Mouse (Mus musculus): Measurements from ENCODE around the gene Kpna2. TPM values are rescaled to one million over a fixed set of nuclear protein-coding genes. Genes with fewer than 3 reads are reported as not detected.

The Kpna2 gene
- polyA plus RNA-seq, 1 experiment from 2014 or later = 137 TPM

DNA sequence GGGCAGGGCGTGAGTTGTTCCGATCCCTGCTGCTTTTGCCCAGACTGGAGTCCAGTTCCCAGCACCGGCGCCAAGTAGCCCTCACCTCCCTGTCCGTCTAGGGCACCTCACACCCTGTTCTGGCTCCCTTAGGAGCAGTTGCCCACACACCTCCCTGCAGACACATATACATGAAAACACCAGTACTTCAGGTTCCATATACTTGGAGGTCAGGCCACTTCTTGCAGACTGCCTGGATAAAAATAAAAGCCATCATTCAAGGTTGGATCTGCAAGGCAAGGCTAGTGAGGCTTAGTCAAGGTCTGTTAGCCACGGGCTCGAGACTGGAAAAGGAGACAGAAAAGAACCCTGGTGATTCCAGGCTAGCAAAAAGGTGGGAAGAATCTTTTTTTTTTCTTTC is 32.3 kb upstream of the Kpna2 start:
- Histone ChIP-seq H3K27me3 (ENCODE audit: control insufficient read depth, insufficient read depth, low read depth, low read length) (no peaks in the 10 kb centered on the region), H3K4me1 (ENCODE audit: control insufficient read depth, insufficient read depth, low read length) (peaks cover 5% of the 10 kb centered on the region; the same call in 1 of the 2 replicates), H3K36me3 (ENCODE audit: control insufficient read depth, insufficient read depth, low read length) (no peaks in the 10 kb centered on the region), H3K4me2 (ENCODE audit: low read length) (no peak overlapping the region), H3K27ac (ENCODE audit: low read length) (no peak overlapping the region), H3K4me3 (ENCODE audit: low read depth, low read length) (no peak overlapping the region), H3K9me3 (replicated peaks; ENCODE audit: control insufficient read depth, low read length, poor library complexity, severe bottlenecking) (no peaks in the 10 kb centered on the region), H3K9ac (ENCODE audit: low read depth, low read length) (no peak overlapping the region)
- 14% methylated on average over 7 of the region's 7 CpGs for WGBS
- ATAC-seq = no peak

DNA sequence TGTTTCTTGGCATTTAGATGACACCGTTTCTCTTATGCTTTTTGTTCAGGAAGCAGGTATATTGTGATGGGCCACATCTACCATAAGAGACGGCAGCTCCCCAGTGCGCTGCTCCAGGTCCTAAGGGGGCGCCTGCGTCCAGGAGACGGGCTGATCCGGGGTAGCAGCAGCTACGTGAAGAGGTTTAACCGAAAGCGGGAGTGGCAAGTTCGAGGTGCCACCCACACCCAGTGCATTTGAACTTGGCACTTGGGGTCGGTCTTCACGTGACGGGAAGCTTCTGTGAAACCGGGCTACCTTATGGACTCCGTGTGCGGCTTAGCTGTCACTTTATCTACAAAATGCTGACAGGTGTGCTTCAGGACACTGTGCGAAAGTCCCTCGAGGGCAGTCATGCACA is 30.2 kb upstream of the Kpna2 start:
- no peaks in the 10 kb centered on the region for H3K9me3 ChIP-seq (replicated peaks; ENCODE audit: control insufficient read depth, low read length, poor library complexity, severe bottlenecking)
- H3K4me1 ChIP-seq (ENCODE audit: control insufficient read depth, insufficient read depth, low read length) = peaks cover 21% of the 10 kb centered on the region
- H3K4me3 ChIP-seq (ENCODE audit: low read depth, low read length) = no peak overlapping the region
- no peak for ATAC-seq
- H3K4me2 ChIP-seq (ENCODE audit: low read length) = no peak overlapping the region
- H3K36me3 ChIP-seq (ENCODE audit: control insufficient read depth, insufficient read depth, low read length) = no peaks in the 10 kb centered on the region
- 57% methylated on average over 19 of the region's 19 CpGs for WGBS
- H3K27ac ChIP-seq (ENCODE audit: low read length) = no peak overlapping the region
- H3K27me3 ChIP-seq (ENCODE audit: control insufficient read depth, insufficient read depth, low read depth, low read length) = no peaks in the 10 kb centered on the region
- no peak overlapping the region for H3K9ac ChIP-seq (ENCODE audit: low read depth, low read length)

DNA sequence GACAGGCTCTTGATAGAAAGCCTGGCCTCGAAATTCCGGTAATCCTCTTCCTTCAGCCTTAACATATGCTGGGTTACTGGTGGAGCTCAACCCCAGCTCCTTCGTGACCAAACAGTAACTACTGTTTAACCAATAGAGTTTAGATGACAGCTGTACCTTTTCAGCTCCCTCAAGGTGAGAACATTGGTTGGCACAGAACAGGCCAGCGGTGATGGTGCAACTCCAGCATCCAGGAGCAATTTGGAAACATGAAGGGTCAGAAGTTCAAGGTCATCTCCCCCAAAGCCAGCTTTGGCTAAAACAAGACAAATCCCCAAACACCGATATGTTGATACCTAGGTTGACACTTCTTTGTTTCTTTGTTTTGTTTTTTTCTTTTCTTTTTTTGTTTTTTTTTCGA is 29.4 kb upstream of the Kpna2 start:
- Histone ChIP-seq H3K4me3 (ENCODE audit: low read depth, low read length) (peak overlapping the region; percentile 57), H3K27ac (ENCODE audit: low read length) (peak overlapping the region; percentile 86), H3K4me2 (ENCODE audit: low read length) (peak overlapping the region; percentile 85), H3K27me3 (ENCODE audit: control insufficient read depth, insufficient read depth, low read depth, low read length) (no peaks in the 10 kb centered on the region), H3K9ac (ENCODE audit: low read depth, low read length) (peak overlapping the region; percentile 73), H3K36me3 (ENCODE audit: control insufficient read depth, insufficient read depth, low read length) (no peaks in the 10 kb centered on the region), H3K9me3 (replicated peaks; ENCODE audit: control insufficient read depth, low read length, poor library complexity, severe bottlenecking) (no peaks in the 10 kb centered on the region), H3K4me1 (ENCODE audit: control insufficient read depth, insufficient read depth, low read length) (peaks cover 22% of the 10 kb centered on the region)
- 66% methylated on average over 6 of the region's 6 CpGs for WGBS
- no peak for ATAC-seq

DNA sequence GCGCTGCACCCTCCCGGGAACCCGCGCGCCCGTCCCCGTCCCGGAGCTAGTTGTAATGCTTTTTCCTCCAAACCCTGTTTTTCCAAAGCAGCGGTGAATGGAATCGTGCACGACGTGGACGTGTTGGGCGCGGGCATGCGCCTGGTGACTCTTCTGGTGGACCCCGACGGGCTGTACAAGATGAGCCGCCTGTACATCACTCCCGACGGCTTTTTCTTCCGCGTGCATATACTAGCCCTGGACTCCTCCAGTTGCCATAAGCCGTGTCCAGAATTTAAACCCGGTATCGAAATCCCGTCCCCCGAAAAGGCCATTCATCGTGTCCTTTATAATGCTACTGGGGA is 28.9 kb upstream of the Kpna2 start:
- Histone ChIP-seq H3K27me3 (ENCODE audit: control insufficient read depth, insufficient read depth, low read depth, low read length) (no peaks in the 10 kb centered on the region), H3K9ac (ENCODE audit: low read depth, low read length) (peak overlapping the region; percentile 73), H3K4me1 (ENCODE audit: control insufficient read depth, insufficient read depth, low read length) (peaks cover 22% of the 10 kb centered on the region), H3K27ac (ENCODE audit: low read length) (peak overlapping the region; percentile 86), H3K4me3 (ENCODE audit: low read depth, low read length) (peak overlapping the region; percentile 57), H3K4me2 (ENCODE audit: low read length) (peak overlapping the region; percentile 85), H3K36me3 (ENCODE audit: control insufficient read depth, insufficient read depth, low read length) (no peaks in the 10 kb centered on the region), H3K9me3 (replicated peaks; ENCODE audit: control insufficient read depth, low read length, poor library complexity, severe bottlenecking) (no peaks in the 10 kb centered on the region)
- WGBS = 3% methylated on average over 29 of the region's 29 CpGs
- peak; percentile 78 for ATAC-seq

DNA sequence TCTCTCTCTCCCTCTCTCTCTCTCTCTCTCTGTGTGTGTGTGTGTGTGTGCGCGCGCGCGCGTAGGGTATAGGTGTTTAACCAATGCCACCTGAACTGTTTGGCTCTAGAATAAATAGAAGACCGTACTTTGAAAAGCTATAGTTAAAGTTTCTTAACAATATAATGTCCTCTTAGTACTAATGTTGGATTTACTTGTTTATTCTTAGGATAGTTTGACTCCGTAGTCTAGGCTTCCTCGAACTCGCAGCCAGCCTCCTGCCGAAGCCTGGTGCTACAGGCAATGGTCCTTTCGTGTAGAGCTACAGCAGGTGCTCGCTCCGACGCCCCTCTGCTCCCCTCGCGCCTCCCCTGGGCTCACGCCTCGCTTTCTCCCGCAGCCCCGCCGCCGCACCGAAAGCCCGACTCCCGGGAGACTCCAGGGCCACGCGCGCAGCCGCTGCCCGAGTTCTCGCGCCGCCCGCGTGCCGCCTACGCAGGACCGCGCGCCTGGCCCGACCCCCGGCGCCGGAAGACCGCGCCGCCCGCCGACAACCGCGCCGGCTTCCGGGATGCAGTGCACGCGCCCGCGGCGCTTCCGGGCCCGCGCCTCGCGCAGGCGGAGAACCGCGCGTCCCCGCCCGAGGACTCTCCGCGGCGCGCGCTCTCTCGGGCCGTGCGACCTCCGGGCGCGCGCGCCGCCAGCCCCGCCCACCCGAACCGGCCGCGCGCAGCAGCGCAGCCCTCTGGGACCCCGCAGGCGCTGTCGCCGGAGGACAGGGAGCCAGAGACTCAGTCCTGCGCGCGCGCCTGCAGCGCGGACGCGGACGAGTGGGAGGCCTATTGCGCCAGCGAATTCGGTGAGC is 28.3 kb upstream of the Kpna2 start:
- ATAC-seq = peak; percentile 90
- H3K4me1 ChIP-seq (ENCODE audit: control insufficient read depth, insufficient read depth, low read length) = peaks cover 22% of the 10 kb centered on the region
- peak overlapping the region; percentile 57 for H3K4me3 ChIP-seq (ENCODE audit: low read depth, low read length)
- H3K9ac ChIP-seq (ENCODE audit: low read depth, low read length) = peak overlapping the region; percentile 73
- peak overlapping the region; percentile 85 for H3K4me2 ChIP-seq (ENCODE audit: low read length)
- H3K36me3 ChIP-seq (ENCODE audit: control insufficient read depth, insufficient read depth, low read length) = no peaks in the 10 kb centered on the region
- WGBS = under 1% methylated on average over 74 of the region's 107 CpGs
- no peaks in the 10 kb centered on the region for H3K9me3 ChIP-seq (replicated peaks; ENCODE audit: control insufficient read depth, low read length, poor library complexity, severe bottlenecking)
- H3K27me3 ChIP-seq (ENCODE audit: control insufficient read depth, insufficient read depth, low read depth, low read length) = no peaks in the 10 kb centered on the region
- H3K27ac ChIP-seq (ENCODE audit: low read length) = peak overlapping the region; percentile 86

DNA sequence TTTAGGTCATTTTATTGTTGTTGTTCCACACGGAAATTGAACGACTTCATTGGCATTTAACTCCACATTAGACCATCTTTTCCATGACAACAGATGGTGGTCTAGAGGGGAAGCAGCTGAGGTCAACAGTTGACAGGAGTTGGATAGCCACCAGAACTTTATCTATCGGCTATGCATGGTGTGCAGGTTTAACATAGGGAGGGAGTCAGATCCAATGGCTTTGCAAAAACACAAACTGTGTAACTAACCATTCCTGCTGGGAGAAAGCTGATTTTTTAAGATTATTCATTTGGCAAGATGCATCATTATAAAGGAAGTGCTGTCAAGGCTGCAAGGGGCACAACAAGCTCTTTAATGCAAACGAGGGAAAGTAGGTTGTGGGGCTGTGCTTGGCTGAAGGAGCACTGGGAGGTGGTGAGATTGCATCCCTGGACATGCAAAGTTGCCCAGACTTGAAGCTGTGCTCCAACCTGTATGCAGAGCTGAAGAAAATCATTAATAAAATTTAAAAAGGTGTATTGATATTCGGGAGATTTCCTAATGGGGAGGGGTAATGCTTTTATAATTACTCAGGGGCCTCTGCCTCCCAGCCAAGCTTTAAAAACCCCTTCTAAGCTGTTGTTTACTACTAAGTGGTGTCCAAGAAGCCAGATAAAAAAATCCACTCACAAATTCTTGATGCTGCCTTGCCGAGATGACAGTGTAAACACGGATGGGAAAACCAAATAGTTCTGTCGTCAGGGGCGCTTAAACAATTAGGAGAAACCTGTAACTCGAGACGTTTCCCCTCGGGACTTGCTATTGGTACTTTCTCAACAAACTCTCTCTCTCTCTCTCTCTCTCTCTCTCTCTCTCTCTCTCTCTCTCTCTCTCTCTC is 27.5 kb upstream of the Kpna2 start:
- Histone ChIP-seq H3K4me2 (ENCODE audit: low read length) (peak overlapping the region; percentile 85), H3K27ac (ENCODE audit: low read length) (no peak overlapping the region), H3K27me3 (ENCODE audit: control insufficient read depth, insufficient read depth, low read depth, low read length) (no peaks in the 10 kb centered on the region), H3K9me3 (replicated peaks; ENCODE audit: control insufficient read depth, low read length, poor library complexity, severe bottlenecking) (no peaks in the 10 kb centered on the region), H3K9ac (ENCODE audit: low read depth, low read length) (no peak overlapping the region), H3K36me3 (ENCODE audit: control insufficient read depth, insufficient read depth, low read length) (no peaks in the 10 kb centered on the region), H3K4me1 (ENCODE audit: control insufficient read depth, insufficient read depth, low read length) (peaks cover 20% of the 10 kb centered on the region), H3K4me3 (ENCODE audit: low read depth, low read length) (peak overlapping the region; percentile 57)
- ATAC-seq = no peak
- WGBS = 11% methylated on average over 12 of the region's 12 CpGs

DNA sequence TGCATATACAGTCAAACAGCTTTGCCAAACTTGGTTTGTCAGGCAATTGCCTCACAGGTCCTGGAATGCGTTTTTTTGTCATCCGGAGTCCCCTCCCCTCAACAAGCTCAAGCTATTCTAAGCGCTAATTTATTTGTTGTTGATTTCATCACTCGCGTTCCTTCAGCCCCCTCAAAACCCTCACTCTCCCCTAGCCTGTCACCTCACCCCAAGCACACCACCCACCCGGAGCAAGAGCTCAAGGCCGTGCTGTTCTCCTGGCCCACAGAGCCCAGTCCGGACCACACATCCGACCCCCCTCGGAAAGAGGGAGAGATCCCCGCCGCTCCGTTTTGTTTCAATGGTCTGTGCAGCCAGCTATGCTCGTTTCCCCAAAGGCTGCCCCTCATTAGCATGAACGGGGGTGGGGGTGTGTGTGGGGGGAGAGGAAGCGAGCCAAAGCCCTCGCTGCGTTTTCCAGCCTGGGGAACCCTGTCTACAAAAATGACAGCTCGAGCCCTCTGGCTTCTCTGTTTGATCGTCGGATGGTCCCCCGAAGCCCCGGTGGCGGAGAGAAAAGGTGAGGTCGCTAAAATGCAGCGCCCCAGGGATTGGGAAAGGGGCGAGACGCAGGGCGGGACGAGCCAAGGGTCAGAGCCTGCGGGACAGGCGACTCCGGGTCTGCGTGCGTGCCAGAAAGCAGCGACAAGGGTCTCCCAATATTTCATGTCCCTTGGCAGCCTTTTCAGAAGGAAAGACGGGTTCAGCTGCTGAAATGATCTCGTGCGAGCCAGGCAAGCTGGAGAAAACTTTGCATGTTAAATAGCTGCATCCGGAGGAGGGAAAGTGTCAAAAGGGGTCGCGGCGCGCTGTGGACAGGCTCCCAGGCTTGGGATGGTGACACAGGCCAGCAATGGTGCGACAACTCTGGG is 26.3 kb upstream of the Kpna2 start, which contains the start of gene 1810010H24Rik:
Gene 1810010H24Rik, plus strand, starts transcription at position 271 of the 911 bp plus-strand sequence.
- H3K27ac ChIP-seq (ENCODE audit: low read length) = peak within 1 kb of the TSS; percentile 44
- H3K9me3 ChIP-seq (replicated peaks; ENCODE audit: control insufficient read depth, low read length, poor library complexity, severe bottlenecking) = no peaks in the 10 kb centered on the region
- WGBS = under 1% methylated on average over 45 of the region's 45 CpGs
- ATAC-seq = no peak
- H3K4me3 ChIP-seq (ENCODE audit: low read depth, low read length) = peak within 1 kb of the TSS; percentile 50
- H3K36me3 ChIP-seq (ENCODE audit: control insufficient read depth, insufficient read depth, low read length) = no peaks in the 10 kb centered on the region
- peak within 1 kb of the TSS; percentile 85 for H3K4me2 ChIP-seq (ENCODE audit: low read length)
- peaks cover 20% of the 10 kb centered on the region for H3K4me1 ChIP-seq (ENCODE audit: control insufficient read depth, insufficient read depth, low read length)
- H3K27me3 ChIP-seq (ENCODE audit: control insufficient read depth, insufficient read depth, low read depth, low read length) = no peaks in the 10 kb centered on the region
- H3K9ac ChIP-seq (ENCODE audit: low read depth, low read length) = peak within 1 kb of the TSS; percentile 81

DNA sequence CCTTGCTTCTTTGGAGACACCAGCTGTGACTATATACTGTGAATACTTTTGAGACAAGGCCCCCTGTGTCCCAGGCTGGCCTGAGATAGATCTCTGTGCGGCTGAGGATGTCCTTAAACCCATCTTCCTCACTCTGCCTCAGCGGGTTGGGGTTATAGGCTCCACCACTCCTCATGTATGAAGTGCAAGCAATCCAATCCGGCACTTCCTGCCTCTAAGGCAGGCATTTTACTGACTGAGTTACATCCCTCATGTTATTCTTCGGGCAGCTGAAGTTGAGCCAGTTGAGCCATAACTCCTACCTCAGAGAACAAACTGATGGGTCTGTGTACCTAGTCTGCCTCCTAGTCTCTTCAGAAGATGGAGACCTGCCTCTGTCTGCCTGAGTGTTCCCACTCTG is 25.1 kb upstream of the Kpna2 start:
- no peaks in the 10 kb centered on the region for H3K9me3 ChIP-seq (replicated peaks; ENCODE audit: control insufficient read depth, low read length, poor library complexity, severe bottlenecking)
- H3K9ac ChIP-seq (ENCODE audit: low read depth, low read length) = no peak overlapping the region
- no peaks in the 10 kb centered on the region for H3K36me3 ChIP-seq (ENCODE audit: control insufficient read depth, insufficient read depth, low read length)
- H3K27ac ChIP-seq (ENCODE audit: low read length) = no peak overlapping the region
- no peak overlapping the region for H3K4me3 ChIP-seq (ENCODE audit: low read depth, low read length)
- no peak for ATAC-seq
- H3K27me3 ChIP-seq (ENCODE audit: control insufficient read depth, insufficient read depth, low read depth, low read length) = no peaks in the 10 kb centered on the region
- H3K4me2 ChIP-seq (ENCODE audit: low read length) = peak overlapping the region; percentile 85
- H3K4me1 ChIP-seq (ENCODE audit: control insufficient read depth, insufficient read depth, low read length) = peaks cover 20% of the 10 kb centered on the region
- WGBS = 58% methylated on average over 4 of the region's 4 CpGs
